Mouse (Mus musculus) ES-Bruce4 (cell line): Measurements from ENCODE around the gene Elf1.

Experiments
- CTCF ChIP-seq: IDR thresholded peaks from one replicate; pipeline ENCODE4 v1.8.1; 2011; ENCODE audit warnings: low read depth, low read length
- EP300 ChIP-seq: IDR thresholded peaks from 2 replicates; pipeline ENCODE4 v1.6.1; 2011; ENCODE audit warnings: low read depth, low read length; ENCODE audit not compliant: insufficient read depth
- POLR2A ChIP-seq: IDR thresholded peaks from one replicate; pipeline ENCODE4 v1.8.1; 2011; ENCODE audit warnings: low read length; ENCODE audit not compliant: insufficient read depth

GRCm38 (mm10) chr14:79606392-79606791, 125.4 kb downstream of the Elf1 start:
- TF ChIP-seq CTCF: no peak
- no peak for TF ChIP-seq EP300
- no peak for TF ChIP-seq POLR2A
